Mouse (Mus musculus) Patski (cell line): Measurements from ENCODE around the gene Hhatl. TPM values are rescaled to one million over a fixed set of nuclear protein-coding genes. Genes with fewer than 3 reads are reported as not detected.

Experiments
- ATAC-seq: fragments of 100-300 bp; one replicate; pipeline ENCODE4 v1.8.0; 2021
- CTCF ChIA-PET: fragments of 350-600 bp; sonication (Branson Sonifier 250); formaldehyde crosslinking; loops from one replicate; lab custom pipeline; 2022; ENCODE audit warnings: inconsistent platforms; lab: Charles Lee
- POLR2A ChIA-PET: fragments of 350-600 bp; sonication (Branson Sonifier 250); formaldehyde crosslinking; loops from one replicate; lab custom pipeline; 2022; ENCODE audit warnings: antibody characterized with exemption, inconsistent platforms; lab: Charles Lee
- DNase-seq: peaks from one replicate; pipeline ENCODE4 v3.0.0-alpha.2; 2011; ENCODE audit warnings: low read depth, low spot score
- H3K27me3 ChIP-seq: fragments of 371-371 bp; one replicate; pipeline ENCODE4 v1.5.1; 2021
- CTCF ChIP-seq: fragments of 100-300 bp; IDR thresholded peaks from one replicate; pipeline ENCODE4 v1.5.1; 2021
- in situ Hi-C: fragments of 300-500 bp; cut with MboI; formaldehyde crosslinking; loops from 3 replicates; pipeline ENCODE4 v1.11.1; 2018; ENCODE audit warnings: low pct_unique_long_range_greater_than_20kb, mixed read lengths
- polyA plus RNA-seq: library from polyadenylated mRNA; unstranded; gene quantifications from one replicate; pipeline ENCODE4 v1.2.3, GENCODE M21; 2021

The Hhatl gene
- polyA plus RNA-seq, 1 experiment from 2014 or later = not detected

- no peaks in the 10 kb centered on the region for H3K27me3 ChIP-seq
- TF ChIP-seq CTCF = no peak
- ATAC-seq (no peak), DNase-seq (no peak)
- in situ Hi-C loops = no loop called here
- ChIA-PET POLR2A (no interaction called here), CTCF (interaction anchor here (1.4 kb wide), 1 partner anchor 12 kb away, joined by 4 read pairs; no protein-coding TSS in a partner anchor)
Measured at GRCm38 (mm10) chr9:121741168-121741567, 51.1 kb downstream of the Hhatl start.

GRCm38 (mm10) chr9:121740490-121740889, 51.8 kb downstream of the Hhatl start:
- DNase-seq (no peak), ATAC-seq (no peak)
- POLR2A ChIA-PET = no interaction called here
- CTCF ChIA-PET = no interaction called here
- TF ChIP-seq CTCF = no peak
- in situ Hi-C loops = no loop called here
- H3K27me3 ChIP-seq = no peaks in the 10 kb centered on the region

Other genes starting within 250 kb of the Hhatl start
- not detected for gene Lyzl4, start 150.4 kb downstream of the Hhatl start, polyA plus RNA-seq
- not detected for gene Vipr1, start 149.8 kb downstream of the Hhatl start, polyA plus RNA-seq
- 12.7 TPM for gene Sec22c, start 87.0 kb downstream of the Hhatl start, polyA plus RNA-seq
- 63.8 TPM for gene Ss18l2, start 82.2 kb downstream of the Hhatl start, polyA plus RNA-seq
- 54.5 TPM for gene Nktr, start 73.3 kb downstream of the Hhatl start, polyA plus RNA-seq
- gene Zfp651, start 33.2 kb downstream of the Hhatl start, polyA plus RNA-seq = 64.7 TPM
- not detected for gene Klhl40, start 14.9 kb downstream of the Hhatl start, polyA plus RNA-seq
- gene Ccdc13, start 47.0 kb upstream of the Hhatl start, polyA plus RNA-seq = 0.03 TPM
- gene Higd1a, start 65.9 kb upstream of the Hhatl start, polyA plus RNA-seq = 108 TPM
- gene Ackr2, start 105.8 kb upstream of the Hhatl start, polyA plus RNA-seq = not detected
- gene Cyp8b1, start 123.8 kb upstream of the Hhatl start, polyA plus RNA-seq = not detected
- gene Fam198a, start 158.5 kb upstream of the Hhatl start, polyA plus RNA-seq = 0.23 TPM
- 20.8 TPM for gene Pomgnt2, start 204.6 kb upstream of the Hhatl start, polyA plus RNA-seq